Mouse (Mus musculus) ovary, adult 18-20 months (tissue): ENCODE results near the gene Kmt5b.

ENCODE experiments used
- DNase-seq: peaks from one replicate; pipeline ENCODE4 v3.0.0; 2022; ENCODE audit warnings: low spot score, mixed read lengths

Kmt5b gene

DNA sequence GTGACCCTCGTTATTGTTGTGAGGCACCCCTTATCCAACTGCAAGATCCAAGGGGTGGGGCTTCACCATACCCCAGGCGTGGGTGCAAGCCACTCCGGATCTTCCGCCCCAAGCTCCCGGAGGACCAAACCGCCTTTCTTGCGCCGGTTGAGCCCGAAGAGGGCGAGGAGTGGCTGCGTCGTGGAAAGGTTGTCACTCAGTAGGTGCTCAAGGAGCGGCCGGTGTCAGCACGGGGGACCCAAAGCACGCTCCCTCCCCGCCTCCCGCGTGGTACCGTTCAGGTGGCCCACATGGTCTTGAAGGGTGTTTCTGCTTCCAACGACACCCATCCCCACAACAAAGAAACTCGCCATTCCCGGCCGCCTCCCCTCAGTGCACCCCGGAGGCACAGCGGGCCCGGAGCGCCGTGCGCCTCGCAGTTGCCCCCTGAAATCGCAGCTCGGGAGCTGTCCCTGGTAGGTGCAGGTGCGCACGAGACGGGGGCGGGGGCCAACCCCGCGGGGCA is at the start of gene Kmt5b:
Kmt5b (plus strand) TSS at position 146 of the 505 bp plus-strand sequence.
- DNase-seq, result peak; percentile 37

DNA sequence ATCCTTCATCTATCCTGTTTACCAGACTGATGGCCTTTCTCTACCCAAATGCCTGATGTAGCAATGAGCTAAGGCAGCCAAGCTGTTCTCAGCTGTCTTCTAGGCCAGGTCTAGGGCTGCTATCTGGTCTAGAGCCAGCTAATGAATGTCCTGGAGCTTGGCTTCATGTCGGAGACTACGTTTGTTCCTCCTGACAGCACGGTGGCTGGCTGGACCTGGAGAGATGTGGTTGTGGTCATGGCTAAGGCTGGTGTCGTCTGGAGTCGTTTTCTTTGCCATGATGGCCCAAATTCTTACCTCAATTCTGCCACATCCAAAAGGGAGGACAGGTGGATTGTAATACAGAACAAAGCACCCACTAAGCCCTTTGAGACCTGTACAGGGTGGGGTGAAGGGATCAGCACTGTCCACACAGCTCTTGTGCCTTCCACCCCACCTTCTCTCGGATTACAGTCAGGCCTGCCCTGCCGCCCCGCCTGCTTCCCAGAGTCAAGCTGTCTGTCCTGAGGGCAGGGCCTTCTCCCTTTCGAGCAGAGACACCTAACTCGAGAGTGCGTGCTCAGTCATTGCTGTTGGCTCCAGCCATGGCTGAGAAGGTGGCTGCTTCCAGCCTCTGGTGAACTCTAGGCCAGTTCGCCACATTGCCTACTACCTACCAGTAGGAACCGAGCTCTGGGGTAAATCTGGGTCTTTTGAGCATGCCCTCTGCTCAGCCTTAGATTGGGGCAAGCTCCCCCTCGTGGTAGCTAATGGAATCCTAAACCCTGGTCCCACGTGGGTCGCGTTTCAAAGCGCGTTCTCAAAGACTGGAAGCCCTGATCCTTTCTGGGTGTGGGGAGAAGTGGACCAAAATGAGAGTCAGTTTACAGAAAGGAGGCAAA is 48.5 kb upstream of the Kmt5b start:
- DNase-seq, result peak; percentile 35

DNA sequence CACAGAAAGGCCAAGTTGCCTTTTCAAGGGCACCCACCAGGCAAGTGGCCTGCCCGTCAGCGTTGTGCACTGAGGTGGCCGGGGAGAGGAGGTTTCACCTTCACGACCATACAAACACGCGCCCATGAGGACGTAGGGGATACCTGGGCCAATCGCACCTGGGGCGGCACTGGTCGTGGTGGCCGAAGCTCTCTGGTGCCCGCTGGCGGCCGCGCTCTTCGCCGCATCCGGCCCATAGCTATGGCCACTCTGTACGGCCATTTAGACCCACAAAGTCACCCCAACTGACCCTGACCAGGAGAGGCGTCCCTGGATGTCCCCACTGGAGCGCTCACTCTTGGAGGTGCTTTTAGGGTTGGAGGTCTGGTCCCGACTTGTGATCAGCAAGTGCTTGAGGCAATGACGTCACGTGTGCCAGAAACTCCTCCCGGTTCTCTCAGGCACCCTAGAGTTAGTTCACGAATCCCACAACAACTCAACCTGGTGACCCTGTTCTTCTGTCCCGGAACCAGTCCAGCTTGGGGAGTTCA is 47.8 kb upstream of the Kmt5b start:
- peak; percentile 17 for DNase-seq

DNA sequence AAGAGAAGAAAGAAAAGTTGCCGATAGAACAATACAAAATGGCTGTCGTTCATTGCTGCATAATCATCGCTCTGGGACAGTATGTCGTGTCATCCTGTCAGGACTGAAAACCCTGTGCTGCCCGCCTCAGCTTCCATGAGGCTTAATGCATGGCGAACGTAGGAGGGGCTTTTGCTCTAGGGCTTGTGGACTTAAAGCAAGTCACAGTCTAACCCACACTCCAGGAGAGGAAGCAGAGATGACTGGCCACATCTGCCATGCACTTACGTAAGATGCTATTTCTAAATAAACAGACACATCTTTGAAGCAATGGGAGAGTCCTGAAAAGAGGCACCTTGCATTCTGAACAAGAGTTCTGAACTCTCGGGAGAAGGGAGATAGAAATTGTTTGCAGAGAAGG is 44.1 kb upstream of the Kmt5b start:
- no peak for DNase-seq

DNA sequence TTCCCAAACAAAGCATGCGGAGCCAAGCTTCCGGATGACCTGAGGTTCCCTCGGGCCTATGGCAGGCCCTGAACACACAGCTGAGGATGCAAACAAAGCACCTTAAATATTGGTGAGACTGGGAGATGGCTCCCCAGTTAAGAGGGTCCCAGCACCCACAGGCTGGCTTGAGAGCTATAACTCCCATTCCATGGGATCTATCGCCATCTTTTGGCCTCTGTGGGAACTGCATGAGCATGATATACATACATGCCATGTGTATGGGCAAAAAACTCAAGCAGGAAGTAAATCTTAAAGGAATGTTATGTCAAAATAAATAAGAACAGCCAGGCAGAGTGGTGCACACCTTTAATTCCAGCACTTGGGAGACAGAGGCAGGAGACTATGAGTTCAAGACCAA is 43.3 kb upstream of the Kmt5b start:
- DNase-seq, result no peak

DNA sequence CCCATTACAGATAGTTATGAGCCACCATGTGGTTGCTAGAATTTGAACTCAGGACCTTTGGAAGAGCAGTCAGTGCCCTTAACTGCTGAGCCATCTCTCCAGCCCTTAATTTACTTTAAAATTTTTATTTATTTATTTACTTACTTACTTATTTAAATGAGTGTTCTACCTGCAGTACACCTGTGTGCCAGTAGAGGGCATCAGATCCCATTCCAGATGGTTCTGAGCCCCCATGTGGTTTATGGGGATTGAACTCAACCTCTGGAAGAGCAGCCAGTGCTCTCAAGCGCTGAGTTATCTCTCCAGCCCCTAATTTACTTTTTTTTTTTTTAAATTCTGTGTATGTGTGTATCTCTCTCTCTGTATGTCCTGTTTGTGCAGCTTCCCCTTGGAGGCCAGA is 42.4 kb upstream of the Kmt5b start:
- DNase-seq, result no peak

DNA sequence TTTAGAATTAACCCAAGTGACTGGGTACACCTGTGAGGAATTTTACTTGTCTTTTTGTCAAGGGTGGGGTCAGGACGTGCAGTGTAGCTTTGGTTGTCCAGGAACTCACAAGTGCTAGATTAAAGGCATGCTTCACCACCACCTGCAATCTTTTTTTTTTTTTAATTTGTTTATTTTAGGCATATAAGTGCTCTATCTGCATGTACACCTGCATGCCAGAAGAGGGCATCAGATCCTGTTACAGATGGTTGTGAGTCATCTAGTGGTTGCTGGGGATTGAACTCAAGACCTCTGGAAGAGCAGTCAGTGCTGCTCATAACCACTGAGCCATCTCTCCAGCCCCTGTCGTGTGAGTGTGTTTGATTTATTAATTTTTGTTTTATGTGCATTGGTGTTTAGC is 38.3 kb upstream of the Kmt5b start:
- no peak for DNase-seq

DNA sequence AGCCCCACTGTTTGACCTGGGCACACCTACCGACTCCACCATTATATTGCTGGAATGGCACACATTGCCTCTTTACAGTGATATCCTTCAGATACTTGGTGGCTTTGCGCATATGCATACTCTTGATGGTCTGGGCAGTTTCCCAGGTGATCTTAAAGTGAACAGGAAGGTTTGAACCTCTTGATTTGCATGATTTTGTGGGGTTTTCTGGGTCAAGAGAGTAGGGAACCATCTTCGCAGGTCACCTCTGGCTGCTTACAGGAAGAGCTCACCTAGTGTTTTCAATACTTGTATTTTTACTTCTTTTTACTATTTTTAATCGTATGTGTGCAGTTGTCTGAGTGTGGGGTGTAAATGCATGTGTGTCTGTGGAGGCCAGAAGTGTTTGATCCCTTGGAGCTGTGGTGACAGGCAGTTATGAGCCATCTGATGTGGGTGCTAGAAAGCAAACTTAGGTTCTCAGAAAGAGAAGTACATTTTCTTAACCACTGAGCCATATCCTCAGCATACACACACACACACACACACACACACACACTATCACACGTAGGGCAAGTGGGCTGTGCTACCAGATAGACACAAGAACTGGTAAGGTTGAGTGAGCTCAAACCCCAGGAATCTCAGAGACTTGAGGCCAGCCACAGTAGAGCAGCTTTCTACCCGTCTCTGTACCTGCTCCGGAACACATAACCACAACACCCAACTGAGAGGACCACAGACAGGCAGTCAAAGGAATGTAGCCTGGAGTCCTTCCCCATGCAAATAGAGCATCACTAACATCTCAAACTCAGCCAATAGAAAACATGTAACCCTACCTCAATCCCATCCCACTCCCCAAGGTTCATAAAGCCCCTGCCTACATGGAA is 36.2 kb upstream of the Kmt5b start:
- DNase-seq, result no peak

DNA sequence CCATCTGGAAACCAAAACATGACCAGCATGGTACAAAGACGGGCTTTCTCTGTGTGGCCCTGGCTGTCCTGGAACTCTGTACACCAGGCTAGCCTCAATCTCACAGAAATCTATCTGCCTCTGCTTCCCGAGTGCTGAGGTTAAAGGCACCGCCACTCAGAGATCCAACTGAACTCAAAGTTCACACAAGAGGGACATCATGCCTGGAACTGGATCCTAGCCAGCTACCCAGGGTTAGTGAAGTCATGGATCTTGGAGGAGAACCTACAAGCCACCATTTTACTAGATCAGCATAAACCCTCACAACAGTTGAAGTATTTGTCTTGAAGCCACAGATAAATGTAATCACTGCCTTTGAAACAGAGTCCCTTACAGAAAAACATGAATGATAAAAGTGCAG is 31.2 kb upstream of the Kmt5b start:
- DNase-seq, result no peak

DNA sequence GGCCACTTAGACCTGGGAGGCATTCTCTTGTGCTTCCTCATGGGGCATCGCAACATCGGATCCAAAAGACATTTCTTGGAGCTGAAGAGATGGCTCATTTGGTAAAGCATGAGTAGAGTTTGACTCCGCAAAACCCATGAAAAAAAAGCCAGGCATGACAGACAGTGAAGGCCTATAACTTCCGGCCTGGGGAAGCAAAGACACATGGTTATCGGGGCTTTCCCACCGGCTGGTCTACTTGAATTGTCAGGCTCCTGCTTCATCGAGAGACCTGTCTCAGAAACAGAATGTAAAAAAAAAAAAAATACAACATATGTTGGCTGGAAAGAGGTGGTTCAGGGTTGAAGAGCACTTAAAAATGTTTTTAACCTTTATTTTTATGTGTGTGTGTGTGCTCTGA is 27.6 kb upstream of the Kmt5b start:
- DNase-seq, result no peak

DNA sequence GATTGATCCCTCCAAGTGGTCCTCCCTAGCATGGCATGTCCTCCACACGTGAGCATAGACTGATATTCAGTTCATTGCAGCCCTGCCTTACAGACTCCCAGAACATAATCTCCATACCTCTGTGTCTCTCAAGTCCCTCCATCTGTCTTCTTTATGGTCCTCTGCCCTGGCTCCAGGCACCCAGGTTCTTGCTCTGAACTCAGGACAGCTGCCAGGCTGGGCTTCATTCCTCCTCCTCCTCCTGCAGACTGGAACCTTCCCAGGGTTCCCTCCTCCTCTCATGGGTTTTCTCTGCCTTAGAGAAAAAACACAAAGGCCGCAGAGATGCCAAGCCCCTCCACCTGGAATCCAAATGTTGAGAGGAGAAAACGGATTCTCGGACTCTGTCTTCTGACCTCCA is 24.5 kb upstream of the Kmt5b start:
- no peak for DNase-seq

DNA sequence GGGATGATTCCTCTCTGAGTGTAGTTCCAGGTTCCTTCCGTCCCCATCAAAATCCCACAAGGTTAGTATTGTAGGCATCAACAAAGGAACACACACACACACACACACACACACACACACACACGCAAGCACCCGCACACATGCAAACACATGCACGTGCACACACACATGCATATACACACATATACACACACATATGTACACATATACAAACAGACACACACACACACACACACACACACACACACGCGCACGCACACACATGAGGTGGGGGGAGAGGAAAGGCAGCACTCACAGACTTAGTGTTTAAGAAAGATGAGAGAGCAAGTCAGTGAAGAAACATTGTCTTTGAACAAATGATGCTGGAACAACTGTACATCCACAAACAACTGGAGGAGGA is 23.9 kb upstream of the Kmt5b start:
- DNase-seq, result no peak

DNA sequence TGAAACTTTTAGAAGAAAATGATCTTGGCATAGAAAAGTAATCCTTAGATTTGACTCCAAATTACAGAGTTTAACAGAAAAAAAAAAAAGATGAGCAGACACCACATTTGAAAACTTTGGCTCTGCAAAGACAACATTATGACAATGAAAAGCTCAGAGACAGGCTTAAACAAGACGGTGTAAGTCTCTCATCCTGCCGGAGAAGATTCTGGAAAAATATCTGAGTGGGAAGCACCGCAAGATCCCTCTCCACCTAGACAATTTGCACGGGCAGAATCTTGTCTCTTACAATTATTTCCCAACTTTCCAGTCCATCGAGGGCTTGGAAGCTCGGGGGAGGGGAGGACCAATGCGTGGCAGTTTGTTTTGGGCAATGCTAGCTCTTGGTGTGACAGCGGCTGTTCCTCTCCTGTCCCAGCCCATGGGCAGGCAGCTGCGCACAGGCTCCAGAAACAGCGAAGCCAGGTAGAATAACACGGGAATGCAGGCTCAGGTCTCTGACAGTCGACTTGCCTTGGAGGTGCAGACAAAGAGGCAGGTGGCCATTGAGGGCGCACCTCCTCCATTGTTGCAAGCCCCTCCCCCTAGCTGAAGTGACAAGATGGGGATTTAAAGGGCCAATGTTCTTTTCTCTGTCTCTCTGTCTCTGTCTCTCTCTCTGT is 23.2 kb upstream of the Kmt5b start:
- DNase-seq, result peak; percentile 12

DNA sequence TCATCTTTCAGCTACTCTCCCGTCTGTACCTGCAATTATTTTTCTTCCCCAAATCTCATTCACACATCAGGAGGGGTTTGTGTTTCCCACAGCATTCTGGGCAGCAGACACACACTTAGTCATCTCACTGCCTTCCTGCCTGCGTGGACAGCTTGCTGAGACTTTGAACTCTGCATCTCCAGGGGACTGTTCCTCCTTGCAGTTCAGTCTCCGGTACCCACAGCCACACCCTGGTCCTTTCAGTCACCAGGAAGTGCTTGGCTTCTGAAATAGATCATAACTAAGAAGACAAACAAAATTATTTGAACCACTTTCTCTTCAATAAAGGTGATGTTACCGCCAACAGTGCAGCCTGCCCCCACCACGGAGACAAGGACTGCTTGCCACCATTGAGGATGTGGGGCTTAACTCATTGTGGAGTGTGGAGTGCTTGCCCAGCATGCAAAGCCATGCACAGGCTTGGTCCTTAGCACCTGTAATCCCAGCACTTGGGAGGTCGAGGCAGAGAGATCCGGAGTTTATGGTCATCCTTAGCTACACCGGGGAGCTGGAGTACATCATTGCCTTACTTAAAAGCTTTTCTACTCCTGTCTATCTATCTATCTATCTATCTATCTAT is 14.5 kb upstream of the Kmt5b start:
- DNase-seq, result no peak

DNA sequence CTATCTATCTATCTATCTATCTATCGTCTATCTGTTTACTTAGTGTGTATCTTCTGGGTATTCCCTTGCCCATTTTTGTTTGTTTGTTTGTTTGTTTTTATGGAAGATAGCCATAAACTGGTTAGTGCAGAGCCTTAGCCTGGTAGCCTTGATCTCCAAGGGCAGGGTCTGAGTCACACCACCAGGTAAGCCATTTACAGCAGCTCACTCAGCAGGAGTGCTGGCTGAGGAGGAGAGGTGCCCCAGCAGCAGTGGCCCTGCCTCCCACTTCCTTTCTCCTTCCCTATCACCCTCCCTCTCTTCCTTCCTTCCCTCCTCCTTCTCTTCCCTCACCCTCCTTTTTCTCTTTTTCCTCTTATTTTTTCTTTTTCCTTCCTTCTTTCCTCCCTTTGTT is 14.0 kb upstream of the Kmt5b start:
- DNase-seq, result no peak

DNA sequence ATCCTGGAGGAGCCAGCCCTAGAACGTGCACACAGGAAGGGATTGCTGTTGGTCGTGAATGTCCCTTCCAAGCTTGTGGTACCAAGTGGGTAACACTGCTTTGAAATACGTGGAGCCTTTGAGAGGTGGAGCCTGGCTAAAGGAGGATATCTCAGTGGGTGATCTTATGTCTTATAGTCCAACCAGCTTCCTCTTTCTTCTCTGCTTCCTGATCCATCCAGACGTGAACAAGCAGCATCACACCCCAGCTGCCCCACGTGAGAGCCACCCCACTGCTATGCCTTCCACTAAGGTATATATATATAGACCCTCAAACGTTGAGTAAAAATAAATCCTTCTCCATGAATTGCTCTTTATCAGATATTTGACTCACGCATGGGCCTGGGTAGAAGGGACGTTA is 13.5 kb upstream of the Kmt5b start:
- no peak for DNase-seq

DNA sequence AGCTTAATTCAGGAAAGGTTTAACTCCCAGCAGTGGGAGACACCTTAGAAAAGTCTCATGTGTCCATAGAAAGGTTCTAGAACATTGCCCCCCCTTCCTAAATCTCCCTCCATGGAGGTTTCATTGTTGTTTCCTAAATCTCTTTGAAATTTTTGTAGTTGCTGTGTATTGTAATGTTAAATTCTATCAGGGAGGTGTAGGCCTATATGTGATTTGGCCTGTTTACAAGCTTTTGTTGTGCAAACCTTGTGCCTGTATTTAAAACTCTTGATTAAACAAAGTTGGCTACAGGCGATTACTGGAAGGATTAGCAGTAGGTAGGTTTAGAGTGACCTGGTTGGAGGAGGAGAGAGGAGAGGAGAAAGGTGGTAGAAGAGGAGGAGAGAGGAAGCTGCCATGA is 9.4 kb upstream of the Kmt5b start:
- DNase-seq, result no peak

DNA sequence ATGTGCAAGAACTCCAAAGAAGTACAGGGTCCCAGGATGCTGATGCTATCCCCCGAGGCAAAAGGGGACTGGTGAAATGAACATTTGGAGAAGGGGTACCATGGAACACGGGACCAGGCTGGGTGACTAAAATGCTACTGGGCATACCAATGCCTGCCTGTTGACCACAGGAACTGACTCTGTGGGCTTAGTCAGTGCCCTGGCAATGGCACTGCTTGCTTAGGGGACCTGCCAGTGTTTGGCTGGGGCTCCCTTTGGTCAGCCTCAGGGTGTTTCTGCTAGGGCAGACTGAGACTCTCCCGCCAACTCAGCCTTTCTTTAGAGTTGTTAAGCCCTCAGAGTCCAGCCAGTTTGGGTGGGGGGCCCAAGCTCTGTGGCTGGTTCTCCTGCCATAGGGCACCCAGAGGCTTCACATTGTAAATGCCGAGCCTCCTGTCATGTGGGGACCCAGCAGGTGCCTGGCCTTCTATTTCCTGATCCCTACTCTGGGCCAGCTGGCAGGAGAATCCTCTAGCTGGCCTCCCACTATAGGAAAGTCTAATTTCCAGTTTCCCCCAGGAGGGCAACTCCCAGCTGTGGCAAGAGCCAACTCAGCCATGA is 1.9 kb upstream of the Kmt5b start:
- no peak for DNase-seq

DNA sequence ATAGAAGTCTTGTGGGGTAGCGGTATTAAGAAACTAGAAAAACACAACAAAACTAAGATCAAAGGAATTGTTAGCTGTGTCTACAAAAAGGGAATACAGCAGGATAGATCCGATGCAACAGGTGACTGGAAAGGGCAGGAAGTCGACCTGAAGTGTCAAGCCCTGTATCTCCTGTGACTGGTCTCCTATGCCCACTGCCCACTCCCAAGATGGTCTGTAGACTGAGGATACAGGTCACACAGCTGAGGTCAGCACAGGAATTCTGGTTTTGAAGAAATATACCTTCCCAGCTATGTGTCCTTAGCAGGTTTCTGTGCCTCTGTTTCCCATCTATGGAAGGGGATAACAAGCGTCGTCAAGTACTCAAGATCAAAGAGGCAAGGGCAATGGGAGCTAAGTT is 843 bp upstream of the Kmt5b start:
- no peak for DNase-seq

DNA sequence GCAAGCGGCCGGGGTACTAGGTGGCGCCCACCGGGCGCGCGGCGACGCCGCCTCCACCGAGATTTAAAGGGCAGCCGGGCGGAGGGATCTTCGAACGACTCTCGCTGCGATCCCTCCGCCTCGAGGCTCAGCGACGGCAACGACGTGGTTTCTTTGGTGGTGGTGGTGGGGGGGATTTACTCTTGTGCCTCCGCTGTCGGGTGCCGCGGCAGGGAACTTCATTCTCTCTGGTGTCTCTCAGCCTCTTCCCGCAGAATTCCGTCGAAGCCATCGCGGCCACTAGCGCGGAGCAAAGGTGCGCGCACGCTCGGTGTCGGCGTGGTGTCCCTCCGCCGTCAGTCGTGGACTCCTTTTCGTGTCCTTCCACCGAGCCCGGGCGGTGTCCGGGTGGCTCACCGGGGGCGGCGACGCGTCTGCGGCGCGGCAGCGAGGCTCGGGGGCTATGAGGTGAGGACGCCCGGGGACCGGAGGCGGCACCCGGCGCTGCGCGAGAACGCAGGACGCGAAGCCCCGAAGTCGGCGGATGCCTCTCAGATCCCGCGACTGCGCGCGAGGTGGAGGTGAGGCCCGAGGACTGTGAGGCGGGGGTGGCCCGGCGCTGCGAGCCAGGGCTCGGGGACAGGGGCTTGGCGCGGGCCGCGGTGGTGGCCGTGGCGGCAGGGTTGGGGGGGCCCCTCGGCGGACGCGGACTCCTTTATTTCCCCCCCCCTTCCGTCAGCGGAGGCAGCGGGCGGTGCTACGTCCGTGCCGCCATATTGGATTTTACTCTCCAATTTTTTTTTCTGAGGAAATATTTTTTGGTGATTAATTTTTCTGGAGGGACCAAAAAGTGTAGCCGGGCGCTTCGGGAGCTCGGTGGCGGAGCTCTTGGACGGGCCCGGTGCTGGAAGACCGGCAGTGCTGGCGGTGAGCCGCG is 818 bp downstream of the Kmt5b start:
- peak; percentile 60 for DNase-seq
